Mouse (Mus musculus) kidney, postnatal 25 days (tissue): ENCODE measurements at regions not wholly inside any gene's neighbourhood (a gene's known extent, or its start where the extent isn't known, plus 50 kb on each side); places are given as distances from the start of the nearest gene placed in this dataset.

Source experiments
- DNase-seq, 2 experiments: peaks; one replicate each; pipeline ENCODE4 v3.0.0; 2021; ENCODE audit warnings: mixed read lengths in 2 of 2

DNA sequence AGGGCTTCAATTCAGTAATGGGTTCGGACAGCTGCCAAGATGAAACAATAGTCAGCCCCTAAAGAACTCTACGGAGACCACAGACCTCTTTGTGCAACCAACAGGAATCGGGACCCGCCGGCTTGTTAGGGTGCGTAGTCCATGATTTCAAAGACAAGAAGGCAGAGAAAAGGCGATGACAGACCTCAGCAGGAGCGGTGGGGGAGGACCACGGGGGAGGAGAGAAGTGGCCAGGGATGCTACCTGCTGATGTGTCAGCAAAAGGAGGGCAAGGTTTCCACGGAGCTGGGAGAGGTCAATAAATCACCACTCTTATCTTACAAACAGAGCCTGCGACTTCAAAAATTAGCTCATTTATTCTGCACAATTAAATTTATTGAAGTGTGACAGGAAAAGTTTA lies 388.4 kb upstream of the Id4 start:
- no peak for DNase-seq

DNA sequence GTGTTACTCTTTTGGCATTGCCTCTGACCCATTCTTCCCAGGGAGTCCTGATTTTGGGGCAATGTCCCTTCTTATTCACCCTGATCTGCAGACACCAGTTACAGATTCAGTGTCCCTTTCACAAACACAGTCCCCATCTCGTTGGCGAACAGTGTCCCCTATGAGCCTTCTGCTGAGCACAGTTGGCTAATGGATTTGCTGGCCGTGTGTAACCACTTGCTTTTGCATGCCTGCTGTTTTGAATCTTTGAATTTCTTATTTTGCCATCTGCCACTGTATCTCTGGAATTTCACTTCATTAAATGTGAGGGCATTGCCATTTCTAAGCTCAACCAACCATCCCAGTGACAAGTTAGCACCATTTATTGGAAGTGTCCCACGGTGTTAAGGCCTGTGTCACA lies 368.5 kb upstream of the Id4 start:
- no peak for DNase-seq

- no peak for DNase-seq
These were observed 366.7 kb upstream of the Id4 start for GRCm38 (mm10) chr13:47894331-47894730.

DNA sequence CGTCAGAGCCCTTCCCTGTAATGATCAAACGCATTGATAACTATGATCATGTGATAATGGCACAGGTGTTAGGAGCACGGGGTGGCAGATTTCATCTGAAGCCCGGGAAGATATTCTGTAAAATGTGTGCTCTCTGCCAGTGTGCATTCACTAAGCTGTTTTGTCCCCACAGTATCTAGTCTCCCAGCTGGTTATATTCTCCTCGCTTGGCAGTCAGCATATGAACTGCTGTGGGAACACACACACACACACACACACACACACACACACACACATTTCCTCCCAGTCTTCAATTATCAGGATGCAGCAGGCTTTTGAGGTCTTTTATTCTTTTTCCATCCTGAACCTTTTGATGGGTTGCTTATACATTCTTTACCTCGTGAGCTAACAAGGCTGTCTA lies 365.8 kb upstream of the Id4 start:
- DNase-seq, result no peak

GRCm38 (mm10) chr13:47896646-47897045 lies 364.4 kb upstream of the Id4 start:
- DNase-seq, result no peak

DNA sequence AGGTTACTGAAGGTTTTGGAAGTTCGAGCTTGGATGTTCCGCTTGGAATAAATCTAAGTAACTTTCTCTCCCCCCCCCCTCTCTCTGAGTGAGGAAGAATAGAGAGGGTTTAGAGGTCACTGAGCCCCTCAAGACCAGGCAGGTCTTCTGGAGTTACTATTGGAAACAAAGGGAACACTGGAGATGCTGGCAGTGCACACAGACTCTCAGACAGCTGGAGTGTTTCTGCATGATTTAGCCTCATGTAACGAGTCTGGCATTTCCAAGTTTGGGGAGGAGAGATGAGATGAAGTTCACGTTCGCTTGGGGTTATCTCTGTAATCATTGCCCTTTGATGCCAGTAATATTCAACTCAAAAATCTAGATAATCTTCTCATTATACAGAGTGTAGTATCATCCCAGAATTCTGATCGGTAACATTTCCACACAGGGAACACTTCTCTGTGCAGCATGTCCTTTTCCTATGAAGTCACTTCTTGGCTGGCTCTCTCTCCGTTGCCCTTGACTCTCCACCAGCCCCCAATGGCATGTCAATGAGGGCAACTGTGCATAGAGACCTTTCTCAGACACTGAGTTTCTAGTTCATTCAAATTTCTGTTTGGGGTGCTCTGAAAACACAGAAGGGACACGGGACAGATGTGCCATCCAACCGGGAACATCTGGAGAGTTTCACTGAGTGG lies 351.0 kb upstream of the Id4 start:
- no peak for DNase-seq

- DNase-seq, result no peak
These were observed 350.5 kb upstream of the Id4 start for GRCm38 (mm10) chr13:47910531-47910910.

DNA sequence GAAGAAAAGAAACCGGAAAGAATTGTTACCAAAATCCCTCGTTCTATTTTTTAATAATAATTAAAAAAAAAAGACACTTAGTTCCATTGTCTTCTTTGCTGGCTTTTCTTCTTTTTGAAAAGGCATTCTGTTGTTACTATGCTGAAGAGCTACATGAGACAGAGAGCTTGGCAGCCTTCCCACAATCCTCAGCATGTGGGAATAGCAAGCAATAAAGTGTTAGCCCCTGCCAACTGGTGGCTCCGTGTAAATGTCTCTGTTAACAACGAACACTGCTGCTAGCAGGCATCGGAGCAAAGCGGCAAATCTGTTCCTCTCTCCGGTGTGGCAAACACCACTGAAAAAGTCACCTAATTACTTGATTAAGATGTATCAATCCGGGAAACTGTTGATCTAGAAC lies 344.6 kb upstream of the Id4 start:
- peak; percentile 25 to 37 for DNase-seq

DNA sequence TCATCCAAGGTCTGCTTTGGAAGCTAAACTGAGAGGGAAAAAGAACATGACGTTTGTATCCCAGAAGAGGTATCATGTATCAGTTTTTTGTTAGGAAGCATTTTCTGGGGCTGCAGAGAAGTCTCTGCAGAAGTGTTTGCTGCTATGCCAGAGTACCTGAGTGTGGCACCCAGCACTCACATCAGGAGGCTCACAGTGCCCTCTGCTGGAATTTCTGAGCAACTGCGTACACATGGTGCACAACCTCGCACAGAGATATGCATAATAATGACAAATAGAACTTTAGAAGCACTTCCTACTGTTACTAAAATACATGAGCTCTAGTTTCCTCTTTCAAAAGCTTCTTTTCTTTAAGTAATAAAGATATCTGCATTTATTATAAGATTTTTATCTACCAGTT lies 343.7 kb upstream of the Id4 start:
- no peak for DNase-seq

- no peak for DNase-seq
These were observed 340.0 kb upstream of the Id4 start for GRCm38 (mm10) chr13:47921044-47921443.

DNA sequence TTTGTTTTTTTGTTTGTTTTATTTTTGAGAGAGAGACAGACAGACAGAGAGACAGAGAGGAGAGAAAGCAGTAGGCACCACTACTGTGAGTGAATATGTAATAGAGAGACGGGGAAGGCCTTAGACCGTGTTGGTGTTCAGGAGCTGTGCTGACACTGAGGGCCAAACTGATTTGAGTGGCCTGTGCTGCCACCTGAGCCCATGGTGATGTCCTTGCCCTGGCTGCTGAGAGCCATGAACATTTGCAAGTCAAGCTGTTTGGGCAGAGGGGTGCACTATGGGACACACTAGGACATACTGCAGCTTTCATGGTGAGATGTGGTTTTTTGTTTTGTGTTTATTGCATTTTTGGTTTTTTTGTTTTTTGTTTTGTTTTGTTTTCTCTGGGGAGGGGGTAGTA lies 320.3 kb upstream of the Id4 start:
- DNase-seq, result no peak

- no peak for DNase-seq
These were observed 318.6 kb upstream of the Id4 start for GRCm38 (mm10) chr13:47942368-47942787.

DNA sequence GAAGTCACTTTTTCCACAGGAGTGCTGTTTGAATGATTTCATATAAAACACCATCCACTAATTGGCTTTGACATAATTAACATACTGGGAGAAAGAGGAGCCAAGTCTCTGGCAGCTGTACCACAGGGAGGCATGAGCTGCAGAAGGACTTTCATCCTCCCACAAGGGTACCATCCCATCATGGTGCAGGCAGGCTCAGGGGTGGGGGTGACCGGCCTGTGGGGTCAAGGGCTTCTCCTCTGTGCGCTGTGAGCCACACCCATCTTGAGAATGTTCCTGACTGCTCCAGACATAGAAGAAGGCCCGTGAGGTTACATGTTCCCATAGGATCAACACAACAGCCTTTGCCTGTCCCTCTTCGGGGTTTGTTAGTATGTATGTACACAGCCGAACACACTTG lies 317.4 kb upstream of the Id4 start:
- no peak for DNase-seq

- no peak for DNase-seq
These were observed 312.7 kb upstream of the Id4 start for GRCm38 (mm10) chr13:47948098-47948865.

- DNase-seq, result no peak
These were observed 310.6 kb upstream of the Id4 start for GRCm38 (mm10) chr13:47950456-47950855.

DNA sequence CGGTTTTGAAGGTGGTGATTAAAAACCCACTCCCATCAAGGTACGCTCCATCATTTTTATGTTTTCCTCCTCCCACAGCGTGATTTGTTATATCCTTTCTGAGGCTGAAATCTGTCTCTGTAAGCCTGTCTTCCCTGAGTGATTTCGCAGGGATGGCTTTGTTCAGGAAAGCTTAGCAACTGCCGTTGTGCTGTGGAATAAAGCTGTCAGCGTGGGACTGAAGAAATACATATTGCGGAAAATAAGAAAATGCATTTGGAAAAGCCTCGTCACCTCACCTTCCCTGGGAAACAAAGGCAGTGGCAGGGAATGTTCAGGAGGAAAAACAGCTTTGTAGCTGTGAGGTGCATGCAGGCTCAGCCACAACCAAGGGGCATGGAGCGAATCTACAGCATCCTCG lies 310.0 kb upstream of the Id4 start:
- no peak for DNase-seq

- no peak for DNase-seq
These were observed 308.1 kb upstream of the Id4 start for GRCm38 (mm10) chr13:47952946-47953345.

GRCm38 (mm10) chr13:47953776-47954175 lies 307.3 kb upstream of the Id4 start:
- DNase-seq, result no peak

GRCm38 (mm10) chr13:47955504-47955903 lies 305.5 kb upstream of the Id4 start:
- no peak for DNase-seq

DNA sequence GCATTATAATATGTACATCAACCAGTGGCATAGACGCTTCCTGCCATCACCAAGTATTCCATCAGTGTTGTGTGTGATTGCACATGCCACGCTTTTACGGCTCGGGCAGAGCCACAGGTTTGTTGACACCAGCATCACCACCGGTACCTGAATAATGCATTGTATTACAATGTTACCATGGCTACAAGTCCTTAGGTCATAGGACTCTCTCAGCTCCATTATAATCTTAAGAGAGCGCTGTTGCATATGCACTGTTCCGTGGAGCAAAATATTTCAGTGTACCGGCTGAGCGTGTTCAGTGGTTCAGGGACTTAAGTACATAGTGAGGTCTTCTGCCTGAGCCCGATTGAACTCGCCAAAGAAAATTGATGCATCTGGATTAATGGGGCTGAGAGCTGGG lies 303.4 kb upstream of the Id4 start:
- no peak for DNase-seq

DNA sequence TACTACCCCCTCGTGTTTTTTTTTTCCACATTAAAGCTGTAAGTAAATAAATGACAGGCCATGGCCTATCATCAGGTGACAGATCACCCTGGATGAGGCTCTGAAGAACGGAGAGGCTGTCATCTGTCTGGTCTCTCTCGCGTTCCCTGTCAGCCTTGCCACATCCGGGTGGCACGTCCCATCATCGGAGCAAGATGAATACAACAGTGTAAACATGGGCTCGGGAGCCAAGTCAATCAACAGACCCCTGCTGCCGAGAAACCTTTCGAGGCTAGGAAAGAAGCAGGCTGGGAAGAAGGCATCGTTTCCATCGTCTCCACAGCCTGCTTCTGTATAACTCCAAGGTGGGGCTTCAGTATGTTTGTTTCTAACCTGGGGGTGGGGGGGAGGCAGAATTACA lies 286.8 kb upstream of the Id4 start:
- DNase-seq, result no peak

DNA sequence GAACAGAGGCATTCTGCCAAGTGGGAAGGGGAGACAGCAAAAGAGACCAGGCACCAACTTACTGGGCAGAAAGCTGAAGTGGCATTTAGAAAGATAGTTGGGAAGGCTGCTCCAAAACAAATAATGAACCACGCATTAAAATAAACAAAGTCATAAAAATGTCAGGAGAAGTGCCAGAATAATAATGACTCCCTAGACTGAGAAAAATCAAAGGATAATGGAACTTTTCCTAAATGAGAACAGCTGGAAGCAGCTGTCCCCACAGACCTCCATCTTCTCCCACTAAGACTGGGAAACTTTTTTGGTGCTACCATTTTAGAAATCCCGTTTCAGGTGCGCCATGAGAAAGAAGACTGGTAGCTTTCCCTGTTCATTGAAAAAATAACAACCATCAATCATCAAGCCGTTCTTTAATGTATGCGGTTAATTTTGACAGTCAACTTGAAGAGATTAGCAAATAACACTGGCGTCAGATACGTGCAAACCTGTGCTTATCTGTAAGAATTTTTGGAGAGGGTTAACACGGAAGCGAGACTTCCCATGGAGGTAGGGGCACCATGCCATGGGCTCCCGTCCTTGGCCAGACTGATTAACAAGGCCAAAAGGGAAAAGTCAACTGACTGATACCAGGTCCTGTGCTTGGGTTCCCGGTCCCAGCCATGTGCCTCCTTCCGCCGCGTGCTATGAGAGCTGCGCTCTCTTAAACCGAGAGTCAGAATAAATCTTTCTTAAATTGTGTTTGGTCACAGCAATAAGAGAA lies 286.1 kb upstream of the Id4 start:
- peak in 1 of 2 experiments; percentile 26 for DNase-seq

- no peak for DNase-seq
These were observed 262.5 kb upstream of the Id4 start for GRCm38 (mm10) chr13:47998495-47998894.

- DNase-seq, result no peak
These were observed 261.6 kb upstream of the Id4 start for GRCm38 (mm10) chr13:47999399-47999798.
